ENCODE assay signal across 26 mouse cellular contexts in the genomic region with DNA sequence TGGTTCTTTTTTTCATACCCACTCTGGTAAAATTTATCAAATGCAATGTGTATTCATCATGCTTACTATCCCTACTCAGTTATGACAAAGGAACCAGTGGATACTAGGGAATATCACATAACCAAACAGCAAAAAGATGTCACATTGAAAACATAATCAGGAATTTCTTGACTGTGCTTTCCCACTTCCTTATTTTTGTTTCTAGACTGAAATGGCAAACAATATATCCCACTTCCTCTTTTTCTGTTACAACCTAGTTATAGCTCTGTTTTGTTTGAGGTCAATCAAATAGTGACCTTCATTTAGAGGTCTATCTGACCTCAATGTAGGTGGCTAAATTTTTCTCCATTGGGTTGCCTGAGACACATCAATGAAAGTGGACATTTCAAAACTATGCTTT.
DNase-seq lines count a peak whose midpoint lies in the region; ATAC-seq and TF ChIP-seq lines count a peak whose summit lies in the region.
"Had no signal": no experiment of that assay in that cellular context is flagged by ENCODE, and none has a peak within 500 bp of the region (broad histone marks: within the 10 kb centered on the region; RNA-seq: fewer than 3 reads in every experiment).

No protein-coding gene starts in this region.

- in situ Hi-C loops in CH12.LX (cut with MboI; ENCODE audit: low pct_ligation_motif_present, low pct_unique_long_range_greater_than_20kb, low sequenced_read_pairs) = no loop called here

- peaks cover 0 to 5% of the 10 kb centered on the region in 2 experiments; a peak in 1 of 4 replicates for H3K4me1 ChIP-seq in CH12.LX (ENCODE audit: control insufficient read depth in 1 of 2, insufficient read depth in 2 of 2)
- no peaks in the 10 kb centered on the region for H3K4me1 ChIP-seq in stomach, postnatal 0 days (replicated peaks; ENCODE audit: control insufficient read depth, insufficient read depth)
- H3K4me1 ChIP-seq: forebrain, embryonic 12.5 days; forebrain, embryonic 15.5 days; heart, embryonic 10.5 days; heart, embryonic 13.5 days had no signal

- no peaks in the 10 kb centered on the region for H3K79me2 ChIP-seq in CH12.LX (replicated peaks; ENCODE audit: control insufficient read depth, extremely low read depth, insufficient read depth, poor library complexity, severe bottlenecking)

- H3K4me3 ChIP-seq in CH12.LX (replicated peaks in 1 of 3; ENCODE audit: low read depth in 2 of 3, low read length in 2 of 3, poor library complexity in 1 of 3) = no peak overlapping the region
- H3K4me3 ChIP-seq in stomach, postnatal 0 days (ENCODE audit: low read depth, low read length) = no peak overlapping the region
- H3K4me3 ChIP-seq: forebrain, embryonic 12.5 days; forebrain, embryonic 15.5 days; heart, adult 2 months; heart, embryonic 10.5 days; heart, embryonic 13.5 days had no signal

- no peaks in the 10 kb centered on the region for H3K9me3 ChIP-seq in CH12.LX (replicated peaks; ENCODE audit: low read length)
- no peaks in the 10 kb centered on the region for H3K9me3 ChIP-seq in stomach, postnatal 0 days (ENCODE audit: control insufficient read depth, low read length)
- H3K9me3 ChIP-seq: forebrain, embryonic 12.5 days; forebrain, embryonic 15.5 days; heart, embryonic 10.5 days; heart, embryonic 13.5 days had no signal

- no peak overlapping the region for H3K27ac ChIP-seq in CH12.LX (ENCODE audit: insufficient read depth, low read depth)
- no peak overlapping the region for H3K27ac ChIP-seq in stomach, postnatal 0 days (replicated peaks)
- H3K27ac ChIP-seq: forebrain, embryonic 12.5 days; forebrain, embryonic 15.5 days; heart, adult 2 months; heart, embryonic 10.5 days; heart, embryonic 13.5 days; hindbrain, embryonic 14.5 days; hindbrain, postnatal 0 days had no signal

- TF ChIP-seq EP300 in CH12.LX (IDR thresholded peaks at IDR 0.05; ENCODE audit: low read length) = peak; percentile 91
- no peak for TF ChIP-seq EP300 in stomach, postnatal 0 days (optimal IDR thresholded peaks at IDR 0.05)

- TF ChIP-seq CTCF in CH12.LX (conservative IDR thresholded peaks at IDR 0.05 in 1 of 2, IDR thresholded peaks at IDR 0.05 in 1 of 2; ENCODE audit: low read depth in 2 of 2, low read length in 2 of 2) = no peak
- TF ChIP-seq CTCF in stomach, postnatal 0 days (IDR thresholded peaks at IDR 0.05; ENCODE audit: low read depth) = no peak

- no peak overlapping the region for H3K9ac ChIP-seq in CH12.LX (ENCODE audit: insufficient read depth, low read depth)
- no peak overlapping the region for H3K9ac ChIP-seq in stomach, postnatal 0 days (ENCODE audit: low read length)
- H3K9ac ChIP-seq: forebrain, embryonic 12.5 days; forebrain, embryonic 15.5 days; heart, embryonic 13.5 days; hindbrain, embryonic 14.5 days had no signal

- H3K4me2 ChIP-seq in CH12.LX (ENCODE audit: insufficient read depth, low read depth, poor library complexity, severe bottlenecking) = no peak overlapping the region
- no peak overlapping the region for H3K4me2 ChIP-seq in stomach, postnatal 0 days (replicated peaks; ENCODE audit: low read depth)
- H3K4me2 ChIP-seq: forebrain, embryonic 12.5 days; forebrain, embryonic 15.5 days; heart, embryonic 13.5 days; hindbrain, embryonic 14.5 days had no signal

- no peaks in the 10 kb centered on the region for H3K27me3 ChIP-seq in CH12.LX (replicated peaks)
- no peaks in the 10 kb centered on the region for H3K27me3 ChIP-seq in stomach, postnatal 0 days (ENCODE audit: control insufficient read depth, insufficient read depth, low read length)
- H3K27me3 ChIP-seq: forebrain, embryonic 12.5 days; forebrain, embryonic 15.5 days; heart, embryonic 13.5 days had no signal

- TF ChIP-seq RAD21 in CH12.LX (IDR thresholded peaks at IDR 0.05; ENCODE audit: low read depth, low read length) = no peak

- H3K36me3 ChIP-seq in CH12.LX (replicated peaks in 1 of 2; ENCODE audit: control insufficient read depth in 1 of 2, insufficient read depth in 1 of 2, low read length in 1 of 2) = no peaks in the 10 kb centered on the region
- no peaks in the 10 kb centered on the region for H3K36me3 ChIP-seq in stomach, postnatal 0 days (ENCODE audit: control insufficient read depth, insufficient read depth, low read length)
- H3K36me3 ChIP-seq: forebrain, embryonic 12.5 days; forebrain, embryonic 15.5 days; heart, embryonic 10.5 days; heart, embryonic 13.5 days had no signal

- dilution Hi-C loops in CH12.LX (cut with MboI; ENCODE audit: extremely low pct_ligation_motif_present, extremely low pct_unique_long_range_greater_than_20kb, low sequenced_read_pairs) = no loop called here

- peak; percentile 22 for DNase-seq in CH12.LX (ENCODE audit: extremely low read depth)
- no peak for DNase-seq in adrenal gland, adult 2 months
- DNase-seq in lung, postnatal 25 days (ENCODE audit: low spot score) = no peak
- DNase-seq in stomach, postnatal 0 days (ENCODE audit: low spot score) = no peak
- DNase-seq: adrenal gland, postnatal 14 days; B cell, adult 2 months; cerebellum, adult 11-12 months; cerebellum, adult 8-10 months; cerebellum, postnatal 10 days; cerebellum, postnatal 36 days; gastrocnemius, postnatal 25 days; heart, adult 2 months; heart, postnatal 14 days; heart, postnatal 4 days had no signal

- peak; percentile 71; the same call in 1 of the 2 replicates for ATAC-seq in common myeloid progenitor, adult 5-6 weeks (replicated peaks; ENCODE audit: low read depth, poor library complexity, severe bottlenecking)
- peak; percentile 86 for ATAC-seq in megakaryocyte progenitor cell, adult 5-6 weeks (replicated peaks; ENCODE audit: poor library complexity)
- no peak for ATAC-seq in erythroblast, adult 5-6 weeks (replicated peaks; ENCODE audit: low FRiP score, poor library complexity, severe bottlenecking)
- ATAC-seq in stomach, postnatal 0 days (ENCODE audit: low FRiP score, low TSS enrichment) = no peak
- ATAC-seq: forebrain, embryonic 15.5 days; hindbrain, postnatal 0 days; inflammation-experienced regulatory T-cells, adult 6 months; intestine, embryonic 16.5 days; Patski had no signal

- TF ChIP-seq POLR2A in CH12.LX (IDR thresholded peaks at IDR 0.05; ENCODE audit: low read depth, low read length) = no peak

TF ChIP-seq in CH12.LX, 34 proteins besides CTCF, POLR2A, EP300 and RAD21:
- TF ChIP-seq IRF4 (IDR thresholded peaks at IDR 0.05; ENCODE audit: low read depth, low read length) = peak; percentile 85
- no peak for TF ChIP-seq SIN3A (IDR thresholded peaks at IDR 0.05; ENCODE audit: low read length)
TF ChIP-seq in CH12.LX: peak in this region for 1.

Comparison
In these comparisons a context has a peak if more than half of its experiments do, and no peak if none do; other contexts are left out.
1. ATAC-seq: peak in common myeloid progenitor, adult 5-6 weeks (single experiment) and megakaryocyte progenitor cell, adult 5-6 weeks (single experiment); none in erythroblast, adult 5-6 weeks (single experiment) and stomach, postnatal 0 days (single experiment).